Mouse (Mus musculus) left cerebral cortex, adult 18-20 months (tissue): Measurements from ENCODE around the gene Tmem106a. TPM values are rescaled to one million over a fixed set of nuclear protein-coding genes. Genes with fewer than 3 reads are reported as not detected.
"Not testable (repeated sequence)": the region's sequence is repeated elsewhere in the genome, so short reads cannot be mapped to it uniquely, and the experiment has no call there.

ENCODE experiments used
- DNase-seq, 2 experiments: peaks; one replicate each; pipeline ENCODE4 v3.0.0; 2021 to 2022; ENCODE audit warnings: low spot score in 2 of 2, mixed read lengths in 1 of 2
- total RNA-seq, 2 experiments: library from RNA; stranded (reverse); gene quantifications; 2 replicates each; pipeline ENCODE4 v1.2.3; 2021

Tmem106a gene
- total RNA-seq, 2 experiments from 2014 or later, result 1.6 to 2.0 TPM

- no peak for DNase-seq
Observed at GRCm38 (mm10) chr11:101589989-101590624, 8.1 kb downstream of the Tmem106a start.

GRCm38 (mm10) chr11:101599156-101599555 lies 17.1 kb downstream of the Tmem106a start, which contains the start of gene Gm11634:
TSS of gene Gm11634 (minus strand) at chr11:101599256.
- no peak for DNase-seq

GRCm38 (mm10) chr11:101602491-101602890 lies 20.4 kb downstream of the Tmem106a start:
- DNase-seq, result no peak

GRCm38 (mm10) chr11:101604116-101604515 lies 22.1 kb downstream of the Tmem106a start:
- no peak for DNase-seq

- DNase-seq, result peak; percentile 17 to 40
Observed at GRCm38 (mm10) chr11:101604531-101605453, 22.8 kb downstream of the Tmem106a start.

GRCm38 (mm10) chr11:101607134-101607533 lies 25.1 kb downstream of the Tmem106a start:
- not testable (repeated sequence) for DNase-seq

- no peak for DNase-seq
Observed at GRCm38 (mm10) chr11:101610445-101610844, 28.4 kb downstream of the Tmem106a start.

- DNase-seq, result no peak
Observed at GRCm38 (mm10) chr11:101613596-101613995, 31.6 kb downstream of the Tmem106a start.

GRCm38 (mm10) chr11:101614116-101614515 lies 32.1 kb downstream of the Tmem106a start:
- no peak for DNase-seq

- no peak for DNase-seq
Observed at GRCm38 (mm10) chr11:101615380-101615779, 33.3 kb downstream of the Tmem106a start.

- DNase-seq, result no peak
Observed at GRCm38 (mm10) chr11:101616104-101616503, 34.1 kb downstream of the Tmem106a start.

- DNase-seq, result no peak
Observed at GRCm38 (mm10) chr11:101616948-101617767, 35.1 kb downstream of the Tmem106a start.

- DNase-seq, result no peak
Observed at GRCm38 (mm10) chr11:101617849-101618248, 35.8 kb downstream of the Tmem106a start.

GRCm38 (mm10) chr11:101618596-101618995 lies 36.6 kb downstream of the Tmem106a start:
- no peak for DNase-seq

- DNase-seq, result not testable (repeated sequence)
Observed at GRCm38 (mm10) chr11:101620022-101620655, 38.1 kb downstream of the Tmem106a start.

- DNase-seq, result no peak
Observed at GRCm38 (mm10) chr11:101626649-101626994, 44.6 kb downstream of the Tmem106a start.

- DNase-seq, result peak; percentile 70 to 74
Observed at GRCm38 (mm10) chr11:101626995-101627856, 45.2 kb downstream of the Tmem106a start, which contains the start of gene Rdm1. TSS of gene Rdm1 (plus strand) at chr11:101627195.

- peak; percentile 77 for DNase-seq
Observed at GRCm38 (mm10) chr11:101627857-101628559, 46.0 kb downstream of the Tmem106a start.
